Mouse (Mus musculus) common myeloid progenitor, adult 5-6 weeks (primary cell): ENCODE measurements around the gene Olfr303. TPM values are rescaled to one million over a fixed set of nuclear protein-coding genes. Genes with fewer than 3 reads are reported as not detected.
"Not testable (repeated sequence)": the region's sequence is repeated elsewhere in the genome, so short reads cannot be mapped to it uniquely, and the experiment has no call there.

Experiments used
- ATAC-seq: replicated peaks from 2 replicates; pipeline ENCODE4 v1.8.0; 2016; ENCODE audit warnings: low read depth, mild to moderate bottlenecking, moderate TSS enrichment, inconsistent platforms; ENCODE audit not compliant: poor library complexity, severe bottlenecking
- total RNA-seq: library from RNA; stranded (forward); fragments of 200-1000, 187-1606 nt; gene quantifications from 2 replicates; pipeline ENCODE4 v1.2.3, GENCODE M21; 2017

The Olfr303 gene
- total RNA-seq: not detected in 2 replicates

GRCm38 (mm10) chr7:86397689-86398088 is at the start of gene Olfr303:
Olfr303 (minus strand) TSS chr7:86397789.
- no peak for ATAC-seq

DNA sequence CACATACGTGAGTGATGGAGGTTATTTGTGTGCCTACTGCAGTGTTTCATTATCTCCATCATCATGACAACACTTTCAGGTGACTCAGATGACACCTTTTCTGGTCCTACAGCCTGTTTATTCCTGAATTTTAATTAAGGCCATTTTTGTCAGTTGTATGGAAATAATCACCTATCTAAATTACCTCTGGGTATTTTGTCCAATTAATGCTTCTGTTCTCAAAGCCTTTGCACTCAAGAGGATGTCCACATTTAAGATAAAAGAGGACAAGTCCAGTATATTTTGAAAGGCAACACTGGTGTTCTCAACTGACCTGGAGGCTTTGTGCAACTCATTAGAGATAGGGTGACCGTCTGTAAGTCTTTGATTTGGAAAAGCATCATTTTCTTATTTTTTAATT is 6.0 kb upstream of the Olfr303 start, which contains the start of gene Olfr301:
Gene Olfr301 (plus strand): TSS at position 301 of the 400 bp plus-strand sequence.
- ATAC-seq: no peak

- ATAC-seq: no peak
These were observed 11.0 kb downstream of the Olfr303 start, which contains the start of gene Olfr304 for GRCm38 (mm10) chr7:86386558-86386957. Olfr304 (minus strand) TSS chr7:86386658.

DNA sequence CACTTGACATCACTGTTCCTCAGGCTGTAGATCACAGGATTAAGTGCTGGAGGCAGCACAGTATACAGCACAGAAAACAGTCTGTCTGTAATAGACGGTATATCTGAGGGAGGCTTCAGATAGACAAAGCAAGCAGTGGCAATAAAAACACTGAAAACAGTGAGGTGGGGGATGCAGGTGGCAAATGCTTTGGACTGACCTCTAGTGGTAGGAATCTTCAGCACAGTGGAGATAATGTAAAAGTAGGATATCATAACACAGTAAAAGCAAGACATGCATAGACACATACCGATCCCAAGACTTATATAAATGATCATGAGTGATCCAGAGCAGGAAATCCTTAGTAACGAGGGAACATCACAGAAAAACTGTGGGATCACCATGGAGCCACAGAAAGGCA is 11.8 kb downstream of the Olfr303 start:
- no peak for ATAC-seq

DNA sequence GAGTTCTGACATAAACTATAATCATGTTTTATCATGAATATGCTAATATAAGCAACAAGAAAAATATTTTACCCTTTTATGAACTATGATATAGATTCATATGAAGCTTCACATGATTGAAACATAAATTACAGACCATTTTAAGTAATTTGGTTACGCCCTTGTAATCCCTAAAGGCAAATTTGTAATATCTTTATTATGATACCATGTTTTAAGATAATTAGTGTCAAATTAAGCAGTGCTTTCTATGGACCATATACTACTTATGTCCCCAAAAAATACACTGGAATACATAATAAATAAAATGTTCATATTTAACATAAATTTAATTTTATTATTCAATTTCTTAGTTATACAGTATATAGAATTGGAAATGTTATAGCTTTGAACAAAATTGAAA is 30.8 kb downstream of the Olfr303 start, which contains the start of gene Olfr305:
Gene Olfr305 (minus strand): TSS at position 101 of the 400 bp plus-strand sequence.
- ATAC-seq: no peak

DNA sequence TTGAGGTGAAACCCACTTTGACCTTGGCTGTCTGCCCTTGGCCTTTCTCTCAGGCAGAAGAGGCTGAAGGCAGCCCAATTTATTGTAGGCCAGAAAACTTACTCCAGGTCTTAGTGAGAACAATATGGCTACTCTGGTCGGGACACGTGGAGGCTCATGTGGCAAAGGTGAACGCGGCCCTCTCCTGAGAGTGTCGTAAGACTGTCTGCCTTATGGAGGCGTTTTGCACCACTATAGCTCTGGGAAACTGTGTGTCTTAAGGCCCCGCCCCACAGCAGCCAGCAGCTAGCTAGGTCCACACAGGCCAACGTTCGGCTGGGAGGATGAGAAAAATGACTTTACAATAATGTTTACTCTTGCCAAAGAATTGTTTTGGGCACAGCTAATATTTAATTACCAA is 51.3 kb downstream of the Olfr303 start:
- ATAC-seq: not testable (repeated sequence)

DNA sequence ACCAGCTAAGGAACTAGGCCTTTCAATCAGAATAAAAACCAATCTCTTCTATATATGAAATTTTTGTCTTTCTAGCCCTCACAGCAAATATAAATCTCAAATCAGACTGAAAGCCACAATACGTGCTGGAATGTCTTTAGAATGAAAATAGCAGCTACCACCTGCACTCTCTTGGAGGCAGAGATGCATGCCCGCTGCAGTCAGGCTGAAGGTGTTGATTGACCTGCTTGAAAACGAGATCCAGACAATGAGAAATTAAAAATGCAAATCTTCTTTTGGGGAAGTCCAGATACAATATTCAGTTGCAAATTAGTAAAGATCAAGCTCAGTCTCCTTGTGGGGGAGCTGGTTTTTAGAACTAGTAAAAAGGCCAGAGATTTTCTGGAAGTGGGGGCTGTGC is 53.3 kb downstream of the Olfr303 start:
- ATAC-seq: no peak

DNA sequence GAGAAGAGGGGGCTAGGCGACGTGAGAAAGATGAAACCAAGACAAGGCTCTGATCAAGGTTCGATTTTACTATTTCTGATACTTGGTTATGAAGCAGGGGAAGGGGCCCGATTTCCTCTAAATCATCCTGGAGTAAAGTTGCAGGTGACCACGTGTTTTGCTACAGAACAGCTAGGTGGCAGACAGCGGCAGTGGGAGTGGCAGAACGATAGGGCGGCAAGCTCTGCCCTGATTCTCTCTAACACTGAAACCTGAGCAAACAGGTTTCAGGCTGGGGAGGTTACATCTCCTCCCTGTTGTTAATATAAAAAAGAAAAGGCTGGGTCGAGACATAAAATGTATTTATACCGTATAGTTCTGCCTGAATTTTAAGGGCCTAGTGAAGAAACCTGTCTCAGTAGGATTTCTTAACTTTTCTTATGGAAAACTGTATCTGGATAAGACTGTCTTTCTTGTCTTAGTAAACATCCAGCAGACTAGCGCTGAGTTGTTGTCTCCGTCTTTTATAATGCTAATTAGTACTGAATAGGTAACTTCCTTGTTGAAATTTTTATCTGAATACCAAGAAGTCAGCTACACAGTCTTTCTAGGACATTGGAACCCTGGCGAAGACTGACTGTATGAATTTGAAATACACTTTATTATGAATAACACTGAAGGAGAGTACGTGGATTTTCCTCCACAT is 54.6 kb downstream of the Olfr303 start:
- no peak for ATAC-seq

Other genes with a start within 250 kb of the Olfr303 start
- gene Vmn2r75, start 226.0 kb downstream of the Olfr303 start, total RNA-seq: not detected in 2 replicates
- not detected in 2 replicates for gene Vmn2r76, start 151.5 kb downstream of the Olfr303 start, total RNA-seq
- not detected in 2 replicates for gene Olfr310, start 120.6 kb downstream of the Olfr303 start, total RNA-seq
- gene Olfr309, start 84.1 kb downstream of the Olfr303 start, total RNA-seq: not detected in 2 replicates
- gene Olfr308, start 72.2 kb downstream of the Olfr303 start, total RNA-seq: not detected in 2 replicates
- gene Olfr307, start 60.2 kb downstream of the Olfr303 start, total RNA-seq: not detected in 2 replicates
- not detected in 2 replicates for gene Olfr305, start 30.9 kb downstream of the Olfr303 start, total RNA-seq
- gene Olfr304, start 11.1 kb downstream of the Olfr303 start, total RNA-seq: not detected in 2 replicates
- not detected in 2 replicates for gene Olfr301, start 6.1 kb upstream of the Olfr303 start, total RNA-seq
- gene Olfr299, start 62.1 kb upstream of the Olfr303 start, total RNA-seq: not detected in 2 replicates
- not detected in 2 replicates for gene Olfr298, start 94.7 kb upstream of the Olfr303 start, total RNA-seq
- not detected in 2 replicates for gene Olfr297, start 122.2 kb upstream of the Olfr303 start, total RNA-seq
- not detected in 2 replicates for gene Olfr295, start 186.1 kb upstream of the Olfr303 start, total RNA-seq
- not detected in 2 replicates for gene Olfr294, start 218.9 kb upstream of the Olfr303 start, total RNA-seq